Mouse (Mus musculus) liver, postnatal 0 days (tissue): Measurements from ENCODE around the gene Atp5g3.
A peak's percentile ranks its signal among the peaks of the same experiment; 100 is the strongest.

Source experiments
- CTCF ChIP-seq: sonication (generic); IDR thresholded peaks from 2 replicates; pipeline ENCODE4 v1.5.1; 2016; ENCODE audit warnings: antibody characterized with exemption, low read depth
- EP300 ChIP-seq: IDR thresholded peaks from 2 replicates; pipeline ENCODE4 v1.6.1; 2016; ENCODE audit warnings: antibody characterized with exemption, low read depth, mild to moderate bottlenecking

DNA sequence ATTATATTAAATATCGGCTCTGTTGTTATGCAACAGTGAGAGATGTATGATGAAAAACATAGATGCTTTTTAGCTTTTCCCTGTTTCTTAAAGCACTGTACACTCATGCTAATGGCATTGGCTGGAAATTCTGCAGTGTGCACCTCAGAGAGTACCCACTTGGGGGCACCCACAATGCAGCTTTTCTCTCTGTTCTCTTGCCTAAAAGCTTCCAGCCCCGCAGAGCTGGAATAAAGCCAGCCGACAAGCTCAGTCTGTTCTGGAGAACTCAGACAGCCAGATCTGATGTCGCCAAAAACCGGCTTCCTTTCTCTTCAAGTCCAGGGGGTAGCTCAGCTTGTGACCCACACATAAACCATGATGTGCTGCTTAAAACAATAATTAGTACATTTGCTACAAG is 14.0 kb upstream of the Atp5g3 start:
- TF ChIP-seq CTCF (peak; percentile 42), EP300 (no peak)
